Mouse (Mus musculus) midbrain, embryonic 12.5 days (tissue): ENCODE data around the gene Rfc2. TPM values are rescaled to one million over a fixed set of nuclear protein-coding genes. Genes with fewer than 3 reads are reported as not detected.

Source experiments
- ATAC-seq: fragments of 200-750 bp; cut with Nextera tagmentation; 2 replicates; pipeline ENCODE4 v1.8.0; 2017; ENCODE audit warnings: low read depth, moderate TSS enrichment, moderate library complexity; ENCODE audit not compliant: low FRiP score
- H3K27ac ChIP-seq: fragments of 300-500 bp; sonication (generic); replicated peaks from 2 replicates; pipeline ENCODE4 v1.5.1; 2016; ENCODE audit warnings: mild to moderate bottlenecking
- H3K27me3 ChIP-seq: fragments of 300-500 bp; sonication (generic); 2 replicates; pipeline ENCODE4 v1.6.1; 2016; ENCODE audit warnings: mild to moderate bottlenecking
- H3K36me3 ChIP-seq: fragments of 300-500 bp; sonication (generic); 2 replicates; pipeline ENCODE4 v1.6.1; 2016
- H3K4me1 ChIP-seq: fragments of 300-500 bp; sonication (generic); 2 replicates; pipeline ENCODE4 v1.6.1; 2016
- H3K4me2 ChIP-seq: fragments of 300-500 bp; sonication (generic); replicated peaks from 2 replicates; pipeline ENCODE4 v1.6.1; 2016; ENCODE audit warnings: mild to moderate bottlenecking, moderate library complexity
- H3K4me3 ChIP-seq: fragments of 300-500 bp; sonication (generic); 2 replicates; pipeline ENCODE4 v1.5.1; 2016; ENCODE audit warnings: mild to moderate bottlenecking
- H3K9ac ChIP-seq: fragments of 300-500 bp; sonication (generic); replicated peaks from 2 replicates; pipeline ENCODE4 v1.6.1; 2016; ENCODE audit warnings: mild to moderate bottlenecking, moderate library complexity
- H3K9me3 ChIP-seq: fragments of 300-500 bp; sonication (generic); 2 replicates; pipeline ENCODE4 v1.6.1; 2016; ENCODE audit warnings: mild to moderate bottlenecking
- WGBS: fragments of 180-500 bp; shearing (Covaris S2); methylation state at CpG from one replicate; pipeline ENCODE4 v1.1.7; 2016; 5-methylcytosine and 5-hydroxymethylcytosine counted together
- polyA plus RNA-seq: library from polyadenylated mRNA; unstranded; fragments of >200 nt; fragmentation: Nextera tagmentation; extraction: Ambion mirVana; gene quantifications from 2 replicates; pipeline ENCODE4 v1.2.1, GENCODE M21; 2016

Gene Rfc2
- polyA plus RNA-seq, 1 experiment from 2014 or later: 268 TPM

DNA sequence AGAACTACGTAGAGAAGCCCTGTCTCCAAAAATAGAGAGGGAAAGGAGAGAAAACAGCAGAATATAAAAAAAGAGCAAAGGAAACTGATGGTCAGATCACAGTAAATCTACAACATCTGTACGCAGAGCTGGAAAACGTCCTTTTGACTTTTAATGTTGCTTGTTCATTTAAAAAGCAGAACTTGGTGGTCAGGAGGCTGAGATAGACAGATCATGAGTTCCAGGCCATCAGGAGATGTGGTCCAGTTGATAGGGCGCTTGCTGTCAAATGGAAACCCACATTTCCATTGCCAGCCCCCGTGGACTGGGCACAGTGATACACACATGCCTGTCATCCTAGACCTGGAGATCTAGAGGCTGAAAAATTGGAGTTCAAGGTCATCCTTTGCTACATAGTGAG, 3.6 kb downstream of the Rfc2 start:
- WGBS: 92% methylated on average over 5 of the region's 5 CpGs
- Histone ChIP-seq H3K27ac (no peak overlapping the region), H3K4me1 (peaks cover 14% of the 10 kb centered on the region), H3K27me3 (no peaks in the 10 kb centered on the region), H3K9ac (no peak overlapping the region), H3K4me3 (no peak overlapping the region), H3K9me3 (no peaks in the 10 kb centered on the region), H3K4me2 (no peak overlapping the region), H3K36me3 (peaks cover 28% of the 10 kb centered on the region)
- no peak for ATAC-seq

DNA sequence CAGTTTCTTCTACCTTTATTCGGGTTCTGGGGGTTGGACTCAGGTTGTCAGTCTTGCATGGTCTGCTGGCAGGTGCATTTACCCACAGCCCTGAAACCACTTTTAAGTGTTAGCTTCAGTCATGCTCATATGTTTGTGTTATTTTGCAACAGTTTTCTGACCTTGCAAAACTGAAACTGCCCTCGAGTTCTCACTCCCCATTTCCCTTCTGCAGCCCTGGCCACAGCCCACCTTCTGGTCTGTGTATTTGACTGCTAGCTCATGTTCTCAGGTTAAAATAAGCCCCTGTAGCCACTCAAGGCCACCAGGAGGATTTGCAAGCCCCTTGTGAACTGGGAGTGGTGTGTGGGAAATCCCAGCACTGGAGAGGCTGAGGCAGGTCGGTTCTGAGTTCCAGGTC, 8.7 kb downstream of the Rfc2 start:
- 87% methylated on average over 3 of the region's 3 CpGs for WGBS
- Histone ChIP-seq H3K4me2 (no peak overlapping the region), H3K4me1 (no peaks in the 10 kb centered on the region), H3K27me3 (no peaks in the 10 kb centered on the region), H3K9me3 (no peaks in the 10 kb centered on the region), H3K27ac (no peak overlapping the region), H3K36me3 (peaks cover 72% of the 10 kb centered on the region), H3K4me3 (no peak overlapping the region), H3K9ac (no peak overlapping the region)
- ATAC-seq: no peak

DNA sequence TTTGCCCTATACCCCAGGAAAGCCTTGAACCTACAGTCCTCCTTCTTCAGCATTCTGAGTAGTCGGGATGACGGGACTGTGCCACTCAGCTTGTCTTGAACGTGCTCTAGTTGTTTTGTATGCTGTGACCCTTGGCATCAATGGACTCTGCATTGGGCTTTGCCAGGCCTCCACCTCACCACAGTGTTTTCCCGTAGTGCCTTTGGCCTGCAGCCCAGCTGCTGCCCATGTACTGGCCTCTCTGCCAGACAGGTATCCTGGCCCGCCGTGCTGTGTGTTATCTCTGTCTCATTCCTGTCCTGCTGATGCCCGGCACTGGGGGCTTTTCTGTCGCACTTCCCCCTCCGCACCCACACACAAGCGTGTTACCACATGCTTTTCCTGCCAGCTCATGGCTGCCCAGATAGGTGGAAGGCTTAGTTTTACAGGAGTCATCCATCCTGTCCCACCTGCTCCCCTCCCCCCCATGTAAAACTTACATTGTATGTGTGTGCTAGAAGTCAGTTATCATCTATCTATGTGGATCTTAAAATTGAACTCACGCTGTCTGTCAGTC, 10.9 kb downstream of the Rfc2 start:
- H3K27me3 ChIP-seq: no peaks in the 10 kb centered on the region
- no peaks in the 10 kb centered on the region for H3K9me3 ChIP-seq
- WGBS: 98% methylated on average over 11 of the region's 11 CpGs
- peaks cover 84% of the 10 kb centered on the region for H3K36me3 ChIP-seq
- H3K9ac ChIP-seq: no peak overlapping the region; the same call in 1 of the 2 replicates
- no peak overlapping the region for H3K27ac ChIP-seq
- no peak overlapping the region for H3K4me2 ChIP-seq
- no peaks in the 10 kb centered on the region for H3K4me1 ChIP-seq
- ATAC-seq: no peak
- H3K4me3 ChIP-seq: no peak overlapping the region

DNA sequence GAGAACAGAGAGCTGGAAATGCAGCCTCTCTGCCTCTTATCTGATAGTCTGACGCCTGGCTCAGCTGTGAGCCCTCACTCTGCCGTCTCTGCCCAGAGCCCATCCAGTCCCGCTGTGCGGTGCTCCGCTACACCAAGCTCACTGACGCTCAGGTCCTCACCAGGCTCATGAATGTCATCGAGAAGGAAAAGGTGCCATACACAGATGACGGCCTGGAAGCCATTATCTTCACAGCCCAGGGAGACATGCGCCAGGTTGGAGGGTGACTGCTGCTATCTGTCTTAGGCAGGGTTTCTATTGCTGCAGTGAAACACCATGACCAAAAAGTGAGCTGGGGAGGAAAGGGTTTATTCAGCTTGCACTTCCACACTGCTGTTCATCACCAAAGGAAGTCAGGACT, 11.9 kb downstream of the Rfc2 start:
- Histone ChIP-seq H3K27ac (no peak overlapping the region), H3K4me1 (no peaks in the 10 kb centered on the region), H3K36me3 (peaks cover 86% of the 10 kb centered on the region), H3K9ac (no peak overlapping the region), H3K4me2 (no peak overlapping the region), H3K27me3 (no peaks in the 10 kb centered on the region), H3K9me3 (no peaks in the 10 kb centered on the region), H3K4me3 (no peak overlapping the region)
- 90% methylated on average over 9 of the region's 9 CpGs for WGBS
- no peak for ATAC-seq

DNA sequence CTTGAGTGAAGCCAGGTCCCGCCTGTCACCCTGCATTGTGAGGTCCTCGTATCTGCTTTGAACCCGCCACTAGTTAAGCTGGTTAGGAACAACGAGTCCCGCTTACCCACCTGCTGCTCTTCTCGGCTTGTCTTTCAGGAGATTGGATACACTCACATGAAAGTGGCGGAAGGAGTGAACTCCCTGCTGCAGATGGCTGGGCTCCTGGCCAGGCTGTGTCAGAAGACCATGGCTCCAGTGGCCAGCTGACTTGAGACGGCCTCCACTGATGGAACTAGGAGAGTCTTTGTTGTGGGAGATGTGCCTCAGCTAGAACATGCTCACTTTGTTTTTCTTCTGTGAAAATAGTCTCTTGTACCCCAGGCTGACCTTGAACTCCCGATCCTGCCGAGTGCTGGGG, 16.5 kb downstream of the Rfc2 start:
- peaks cover 72% of the 10 kb centered on the region for H3K36me3 ChIP-seq

DNA sequence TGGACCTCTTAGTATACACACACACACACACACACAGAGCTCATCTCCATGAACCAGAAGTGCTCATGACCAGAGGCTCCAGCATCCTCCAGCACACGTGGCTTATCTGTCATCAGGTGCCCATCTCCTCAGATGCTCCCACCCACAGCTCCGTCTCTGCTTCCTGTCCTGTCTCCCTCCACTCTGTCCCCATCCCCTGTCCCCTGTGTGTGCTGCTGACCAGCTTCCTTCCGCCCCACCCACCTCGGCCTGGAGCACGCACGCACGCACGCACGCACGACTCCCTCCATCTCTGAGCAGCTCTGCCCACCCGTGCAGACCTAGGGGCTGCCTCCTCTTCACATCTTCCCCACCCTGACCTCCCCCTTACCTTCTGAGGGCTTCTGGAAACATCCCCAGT, 23.2 kb downstream of the Rfc2 start:
- ATAC-seq: no peak
- 92% methylated on average over 11 of the region's 11 CpGs for WGBS
- Histone ChIP-seq H3K9ac (no peak overlapping the region), H3K4me3 (no peak overlapping the region), H3K27ac (no peak overlapping the region), H3K36me3 (peaks cover 9% of the 10 kb centered on the region), H3K4me2 (no peak overlapping the region), H3K4me1 (no peaks in the 10 kb centered on the region), H3K27me3 (no peaks in the 10 kb centered on the region), H3K9me3 (no peaks in the 10 kb centered on the region)

More for the DNA sequence above, 16.5 kb downstream of the Rfc2 start:
- Histone ChIP-seq H3K4me2 (no peak overlapping the region), H3K4me1 (no peaks in the 10 kb centered on the region), H3K9me3 (no peaks in the 10 kb centered on the region), H3K4me3 (no peak overlapping the region), H3K27ac (no peak overlapping the region), H3K27me3 (no peaks in the 10 kb centered on the region), H3K9ac (no peak overlapping the region)
- 89% methylated on average over 10 of the region's 10 CpGs for WGBS
- no peak for ATAC-seq

DNA sequence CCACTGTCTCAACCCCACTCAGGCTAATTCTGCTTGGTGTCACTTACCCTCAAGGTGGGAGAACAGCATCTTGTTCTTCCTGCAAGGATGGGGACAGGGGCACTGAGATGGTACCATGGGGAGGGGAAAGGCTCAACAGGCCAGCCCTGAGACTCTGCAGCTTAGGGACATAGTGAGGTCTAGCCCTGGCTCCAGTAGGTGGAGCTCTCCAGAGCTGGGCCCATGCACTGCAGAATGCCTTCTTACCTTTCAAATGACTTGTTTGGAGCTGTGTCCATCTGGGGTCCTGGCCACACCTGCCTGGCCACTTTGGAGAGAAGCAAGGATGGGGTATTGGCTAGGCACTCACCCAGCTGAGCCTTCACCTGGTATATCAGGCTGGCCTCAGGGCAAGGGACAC, 25.1 kb downstream of the Rfc2 start:
- no peak for ATAC-seq
- Histone ChIP-seq H3K36me3 (no peaks in the 10 kb centered on the region), H3K4me2 (no peak overlapping the region), H3K9ac (no peak overlapping the region), H3K27ac (no peak overlapping the region), H3K4me3 (no peak overlapping the region), H3K9me3 (no peaks in the 10 kb centered on the region), H3K4me1 (no peaks in the 10 kb centered on the region), H3K27me3 (no peaks in the 10 kb centered on the region)

DNA sequence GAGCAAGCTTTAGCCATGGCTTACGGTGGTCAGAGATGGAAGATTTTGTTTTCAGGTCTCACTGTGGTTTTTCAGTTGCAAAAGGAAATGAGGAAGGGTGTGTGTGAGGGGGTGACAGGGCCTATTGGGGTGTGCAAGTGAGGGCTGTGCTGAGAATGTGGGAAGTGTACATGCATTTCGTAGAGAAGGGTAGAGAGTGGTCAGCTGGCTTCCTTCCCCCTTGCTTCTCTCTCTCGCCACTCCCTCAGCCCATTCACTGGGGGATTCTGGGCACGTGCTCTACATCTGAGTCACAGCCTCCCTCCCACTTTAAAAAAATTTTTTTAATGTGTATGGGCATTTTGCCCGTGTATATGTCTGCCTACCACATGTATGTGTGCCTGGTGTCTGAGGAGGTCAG, 26.0 kb downstream of the Rfc2 start:
- WGBS: 62% methylated on average over 5 of the region's 5 CpGs
- Histone ChIP-seq H3K27me3 (no peaks in the 10 kb centered on the region), H3K4me1 (no peaks in the 10 kb centered on the region), H3K27ac (no peak overlapping the region), H3K9me3 (no peaks in the 10 kb centered on the region), H3K4me3 (no peak overlapping the region), H3K36me3 (no peaks in the 10 kb centered on the region), H3K9ac (no peak overlapping the region), H3K4me2 (no peak overlapping the region)
- no peak for ATAC-seq

DNA sequence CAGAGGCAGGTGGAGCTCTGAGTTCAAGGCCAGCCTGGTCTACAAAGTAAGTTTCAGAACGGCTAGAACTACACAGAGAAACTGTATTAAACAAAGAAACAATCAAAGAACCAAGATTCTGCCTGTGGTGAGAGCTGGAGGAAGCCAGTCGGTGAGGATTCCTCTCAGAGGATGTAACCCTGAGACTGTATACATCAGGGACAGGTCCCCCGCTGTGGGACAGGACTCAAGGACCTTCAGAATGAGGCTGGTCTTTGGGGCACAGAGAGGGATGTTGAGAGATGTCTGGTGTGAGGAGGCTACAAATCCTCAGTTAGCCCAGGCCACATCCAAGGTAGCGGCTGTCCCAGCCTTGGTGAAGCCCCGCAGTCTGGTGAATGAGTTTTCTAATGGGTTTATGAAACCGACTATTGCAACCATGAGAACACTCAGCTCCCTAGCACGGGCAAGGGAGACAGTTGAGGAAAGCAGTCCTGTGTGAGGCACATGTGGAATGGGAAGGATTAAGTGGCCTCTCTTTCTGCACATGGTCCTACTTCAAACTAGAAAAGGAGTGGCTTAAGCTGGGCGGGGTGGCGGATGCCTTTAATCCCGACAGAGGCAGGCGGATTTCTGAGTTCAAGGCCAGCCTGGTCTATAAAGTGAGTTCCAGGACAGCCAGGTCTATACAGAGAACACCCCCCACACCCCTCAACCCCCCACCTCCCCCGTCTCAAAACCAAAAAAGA, 28.9 kb downstream of the Rfc2 start:
- Histone ChIP-seq H3K27me3 (no peaks in the 10 kb centered on the region), H3K9ac (no peak overlapping the region), H3K4me3 (no peak overlapping the region), H3K27ac (no peak overlapping the region), H3K4me2 (no peak overlapping the region), H3K36me3 (no peaks in the 10 kb centered on the region), H3K9me3 (no peaks in the 10 kb centered on the region), H3K4me1 (no peaks in the 10 kb centered on the region)
- ATAC-seq: no peak
- 93% methylated on average over 12 of the region's 12 CpGs for WGBS

DNA sequence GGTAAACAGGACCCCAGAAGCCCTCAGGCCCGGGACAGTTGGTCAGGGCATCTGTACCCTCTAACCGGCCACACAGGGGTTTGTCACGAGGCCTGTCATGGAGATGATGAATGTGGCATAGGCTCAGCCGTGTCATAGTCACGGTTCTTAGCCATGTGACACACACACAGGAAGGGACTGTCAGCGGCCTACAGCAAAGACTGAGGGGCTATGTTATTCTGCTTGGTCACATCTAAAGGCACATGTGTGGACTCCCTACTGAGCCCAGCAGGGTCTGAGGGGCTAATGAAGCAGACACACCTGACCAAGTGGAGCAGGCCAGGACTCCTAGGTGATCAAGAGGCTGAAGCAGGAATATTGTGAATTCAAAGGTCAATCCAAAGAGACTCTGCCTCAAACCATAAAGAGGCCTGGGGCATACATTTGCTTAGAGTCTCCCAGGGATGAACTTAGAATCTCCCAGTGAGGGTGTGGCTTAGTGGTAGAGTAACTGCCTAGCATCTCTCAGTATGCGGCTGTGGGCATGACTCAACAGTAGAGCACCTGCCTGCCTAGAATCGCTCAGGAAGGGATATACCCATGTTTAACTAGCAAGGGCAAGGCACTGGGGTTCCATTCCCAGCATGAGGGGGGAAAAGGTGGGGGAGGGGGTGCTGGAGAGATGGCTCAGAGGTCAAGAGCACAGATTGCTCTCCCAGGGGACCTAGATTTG, 30.8 kb downstream of the Rfc2 start:
- Histone ChIP-seq H3K27ac (no peak overlapping the region), H3K4me1 (no peaks in the 10 kb centered on the region), H3K4me2 (no peak overlapping the region), H3K36me3 (peaks cover 8% of the 10 kb centered on the region), H3K9ac (no peak overlapping the region), H3K27me3 (no peaks in the 10 kb centered on the region), H3K4me3 (no peak overlapping the region), H3K9me3 (no peaks in the 10 kb centered on the region)
- ATAC-seq: no peak
- WGBS: 75% methylated on average over 8 of the region's 8 CpGs

DNA sequence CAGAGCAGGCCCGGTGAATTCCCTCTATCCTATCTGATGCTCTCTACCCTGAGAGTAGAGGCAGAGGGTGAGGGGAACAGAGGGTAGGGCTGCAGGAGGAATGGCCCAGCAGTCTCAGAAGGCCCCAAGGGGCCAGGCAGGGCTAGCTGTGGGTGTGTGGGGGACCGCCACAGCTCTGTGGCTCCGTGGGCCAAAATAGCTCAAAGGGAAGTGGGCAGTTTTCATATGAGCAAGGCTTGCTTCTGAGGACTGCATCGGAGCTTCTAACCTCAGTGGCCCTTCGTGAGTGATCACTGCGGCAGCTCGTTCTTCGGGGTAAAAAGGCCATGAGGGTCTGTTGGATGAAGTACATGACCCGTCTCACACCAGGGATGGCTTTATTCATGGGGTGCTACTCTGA, 32.6 kb downstream of the Rfc2 start:
- H3K4me2 ChIP-seq: no peak overlapping the region
- 88% methylated on average over 9 of the region's 9 CpGs for WGBS
- no peak for ATAC-seq
- no peak overlapping the region; the same call in 1 of the 2 replicates for H3K27ac ChIP-seq
- no peaks in the 10 kb centered on the region for H3K4me1 ChIP-seq
- H3K36me3 ChIP-seq: peaks cover 24% of the 10 kb centered on the region
- no peaks in the 10 kb centered on the region for H3K9me3 ChIP-seq
- H3K27me3 ChIP-seq: no peaks in the 10 kb centered on the region
- no peak overlapping the region for H3K9ac ChIP-seq
- no peak overlapping the region for H3K4me3 ChIP-seq

DNA sequence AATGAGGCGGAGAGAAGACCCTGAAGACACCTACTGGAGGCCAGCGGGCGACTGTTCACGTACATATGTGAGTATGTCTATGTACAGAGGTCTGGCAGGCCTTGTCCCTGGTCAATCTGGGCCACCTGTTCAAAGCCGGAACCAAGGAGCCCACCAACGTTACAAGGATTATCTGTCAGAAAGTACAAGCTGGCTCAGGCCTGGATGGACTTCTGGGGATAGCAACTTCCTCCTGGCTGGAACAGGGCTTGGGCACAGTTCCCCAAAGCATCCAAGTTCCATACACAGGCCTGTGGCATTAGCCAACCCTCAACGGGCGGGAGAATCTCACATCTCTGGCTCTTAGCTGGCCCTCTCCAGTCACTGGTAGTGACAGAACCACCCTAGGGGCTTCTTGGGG, 33.1 kb downstream of the Rfc2 start:
- Histone ChIP-seq H3K27me3 (no peaks in the 10 kb centered on the region), H3K27ac (no peak overlapping the region), H3K4me1 (no peaks in the 10 kb centered on the region), H3K9me3 (no peaks in the 10 kb centered on the region), H3K9ac (no peak overlapping the region), H3K4me3 (no peak overlapping the region), H3K36me3 (peaks cover 30% of the 10 kb centered on the region), H3K4me2 (no peak overlapping the region)
- ATAC-seq: no peak
- WGBS: 90% methylated on average over 8 of the region's 8 CpGs
